Mouse (Mus musculus) heart, embryonic 14.5 days (tissue): ENCODE data around the gene Lrrd1. TPM values are rescaled to one million over a fixed set of nuclear protein-coding genes. Genes with fewer than 3 reads are reported as not detected.
"Not testable (repeated sequence)": the region's sequence is repeated elsewhere in the genome, so short reads cannot be mapped to it uniquely, and the experiment has no call there.

Experiments used
- ATAC-seq: fragments of 200-750 bp; cut with Nextera tagmentation; 2 replicates; pipeline ENCODE4 v1.8.0; 2017; ENCODE audit warnings: low read depth, moderate TSS enrichment; ENCODE audit not compliant: insufficient number of reproducible peaks, insufficient read depth, low FRiP score
- H3K27ac ChIP-seq, 2 experiments: fragments of 200-500 bp in 1 of 2; fragments of 300-500 bp in 1 of 2; sonication (generic) in 1 of 2; replicated peaks in 1 of 2; 2 replicates each; pipeline ENCODE4 v1.5.1; 2012 to 2014; ENCODE audit warnings: low read depth in 2 of 2, low read length in 2 of 2, control low read depth in 1 of 2, mild to moderate bottlenecking in 1 of 2, mixed read lengths in 1 of 2; ENCODE audit not compliant: control insufficient read depth in 1 of 2, insufficient read depth in 1 of 2
- H3K27me3 ChIP-seq: fragments of 300-500 bp; sonication (generic); 2 replicates; pipeline ENCODE4 v1.6.1; 2014; ENCODE audit warnings: mild to moderate bottlenecking, low read length, control low read depth; ENCODE audit not compliant: control insufficient read depth, insufficient read depth
- H3K36me3 ChIP-seq: fragments of 300-500 bp; sonication (generic); 2 replicates; pipeline ENCODE4 v1.6.1; 2014; ENCODE audit warnings: mild to moderate bottlenecking, control low read depth, low read length, mixed read lengths; ENCODE audit not compliant: control insufficient read depth, insufficient read depth
- H3K4me1 ChIP-seq, 2 experiments: fragments of 200-500 bp in 1 of 2; fragments of 300-500 bp in 1 of 2; sonication (generic) in 1 of 2; 2 replicates each; pipeline ENCODE4 v1.6.1; 2012 to 2014; ENCODE audit warnings: low read length in 2 of 2, control low read depth in 1 of 2, mixed read lengths in 1 of 2; ENCODE audit not compliant: control insufficient read depth in 2 of 2, insufficient read depth in 2 of 2
- H3K4me2 ChIP-seq: fragments of 300-500 bp; sonication (generic); 2 replicates; pipeline ENCODE4 v1.6.1; 2014; ENCODE audit warnings: mild to moderate bottlenecking, low read length
- H3K4me3 ChIP-seq, 2 experiments: fragments of 200-500 bp in 1 of 2; fragments of 300-500 bp in 1 of 2; sonication (generic) in 1 of 2; 2 replicates each; pipeline ENCODE4 v1.5.1; 2012 to 2014; ENCODE audit warnings: low read length in 2 of 2, mild to moderate bottlenecking in 2 of 2, control low read depth in 1 of 2, low read depth in 1 of 2, moderate library complexity in 1 of 2; ENCODE audit not compliant: control insufficient read depth in 1 of 2, insufficient read depth in 1 of 2
- H3K9ac ChIP-seq: fragments of 300-500 bp; sonication (generic); 2 replicates; pipeline ENCODE4 v1.6.1; 2014; ENCODE audit warnings: mild to moderate bottlenecking, low read length
- H3K9me3 ChIP-seq: fragments of 300-500 bp; sonication (generic); 2 replicates; pipeline ENCODE4 v1.6.1; 2016; ENCODE audit warnings: low read length, control low read depth; ENCODE audit not compliant: control insufficient read depth
- WGBS: fragments of 180-500 bp; shearing (Covaris S2); extraction: QIAGEN DNeasy Blood & Tissue Kit; methylation state at CpG from one replicate; pipeline ENCODE4 v1.1.7; 2014; 5-methylcytosine and 5-hydroxymethylcytosine counted together
- polyA plus RNA-seq: library from polyadenylated mRNA; unstranded; fragments of >200 nt; fragmentation: Nextera tagmentation; extraction: Ambion mirVana; gene quantifications from 2 replicates; pipeline ENCODE4 v1.2.1, GENCODE M21; 2014

The Lrrd1 gene
- 0.30 and 0.32 TPM in 2 replicates for polyA plus RNA-seq

DNA sequence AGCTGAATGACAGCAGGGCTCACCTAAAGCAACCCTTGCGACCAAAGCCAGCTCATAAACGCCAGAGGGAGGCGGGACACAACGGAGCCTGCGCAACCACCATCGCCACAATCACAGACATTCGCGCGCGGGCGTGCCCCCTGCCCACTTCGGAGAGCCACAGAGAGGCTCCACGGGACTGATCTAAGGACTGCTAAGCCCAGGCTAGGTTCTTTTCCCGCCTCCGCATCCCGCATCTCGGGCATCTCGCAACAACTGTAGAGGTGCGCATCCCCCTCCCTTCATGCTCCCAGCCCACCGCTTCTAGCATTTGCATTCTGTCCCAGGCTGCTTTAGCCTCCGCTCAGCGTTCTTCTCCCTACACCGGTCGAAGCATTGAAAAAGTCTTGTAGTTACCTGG is at the start of gene Lrrd1:
TSS of gene Lrrd1 (plus strand) at position 148 of the 400 bp plus-strand sequence.
- no peaks in the 10 kb centered on the region for H3K27me3 ChIP-seq
- H3K4me2 ChIP-seq: peak within 1 kb of the TSS; percentile 73
- no peak within 1 kb of the TSS for H3K27ac ChIP-seq
- 4% methylated on average over 24 of the region's 24 CpGs for WGBS
- H3K4me1 ChIP-seq: peaks cover 0 to 2% of the 10 kb centered on the region in 2 experiments; a peak in 1 of 4 replicates
- H3K9ac ChIP-seq: peak within 1 kb of the TSS; percentile 54
- no peaks in the 10 kb centered on the region for H3K9me3 ChIP-seq
- peaks cover 24% of the 10 kb centered on the region for H3K36me3 ChIP-seq
- ATAC-seq: no peak
- H3K4me3 ChIP-seq: peak within 1 kb of the TSS; percentile 44 to 53

- not testable (repeated sequence) for H3K27ac ChIP-seq, H3K9me3 ChIP-seq, ATAC-seq, H3K27me3 ChIP-seq, H3K4me2 ChIP-seq, H3K36me3 ChIP-seq, H3K9ac ChIP-seq, H3K4me1 ChIP-seq, H3K4me3 ChIP-seq
- 96% methylated on average over 2 of the region's 2 CpGs for WGBS
These were observed 47.9 kb upstream of the Lrrd1 start for GRCm38 (mm10) chr5:3797101-3797500.

DNA sequence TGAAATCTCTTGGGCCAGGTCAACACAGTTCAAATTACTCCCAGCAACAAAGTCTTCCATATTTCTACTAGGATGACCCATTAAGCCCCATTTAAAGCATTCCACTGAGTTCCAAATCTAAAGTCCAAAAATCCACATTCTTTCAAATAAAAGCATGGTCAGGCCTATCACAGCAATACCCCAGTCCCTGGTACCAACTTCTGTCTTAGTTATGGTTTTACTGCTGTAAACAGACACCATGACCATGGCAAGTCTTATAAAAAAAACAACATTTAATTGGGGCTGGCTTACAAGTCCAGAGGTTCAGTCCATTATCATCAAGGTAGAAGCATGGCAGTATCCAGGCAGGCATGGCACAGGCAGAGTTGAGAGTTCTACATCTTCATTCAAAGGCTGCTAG is 46.3 kb upstream of the Lrrd1 start:
- not testable (repeated sequence) for ATAC-seq

GRCm38 (mm10) chr5:3800041-3800440 is 44.9 kb upstream of the Lrrd1 start:
- WGBS: 78% methylated on average over 1 of the region's 1 CpGs
- H3K4me1 ChIP-seq: peaks cover 2 to 4% of the 10 kb centered on the region in 2 experiments; a peak in 3 of 4 replicates
- no peak overlapping the region for H3K4me3 ChIP-seq
- no peak overlapping the region for H3K27ac ChIP-seq
- no peak overlapping the region for H3K9ac ChIP-seq
- 0 out of 2 replicates have a peak, but pooled peaks cover 3% of the 10 kb centered on the region for H3K36me3 ChIP-seq
- no peaks in the 10 kb centered on the region for H3K27me3 ChIP-seq
- no peak overlapping the region for H3K4me2 ChIP-seq
- no peaks in the 10 kb centered on the region for H3K9me3 ChIP-seq
- ATAC-seq: no peak

More for the DNA sequence above, 46.3 kb upstream of the Lrrd1 start:
- not testable (repeated sequence) for H3K4me2 ChIP-seq, H3K9me3 ChIP-seq, H3K4me1 ChIP-seq, H3K4me3 ChIP-seq, H3K27ac ChIP-seq, H3K9ac ChIP-seq, H3K36me3 ChIP-seq, H3K27me3 ChIP-seq

DNA sequence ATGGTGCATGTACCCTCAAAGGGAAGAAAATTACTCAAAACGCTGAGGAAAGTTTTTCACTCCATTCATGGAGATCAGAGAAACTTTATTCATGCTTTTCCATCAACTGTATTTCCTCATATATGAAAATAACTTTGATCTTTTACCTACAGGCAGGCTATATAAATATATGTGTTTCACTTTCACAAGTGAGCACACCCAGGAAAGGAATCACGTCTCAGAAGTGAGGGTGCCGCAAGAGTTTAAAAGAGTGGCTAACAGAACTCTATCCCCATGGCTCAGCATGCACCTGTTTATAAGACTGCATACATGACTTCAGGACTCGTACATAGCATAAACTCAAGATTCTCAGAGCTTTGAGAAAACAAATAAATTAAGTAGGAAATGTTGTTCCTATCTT is 44.1 kb upstream of the Lrrd1 start:
- no peaks in the 10 kb centered on the region for H3K27me3 ChIP-seq
- H3K4me1 ChIP-seq: peaks cover 2 to 4% of the 10 kb centered on the region in 2 experiments; a peak in 3 of 4 replicates
- no peaks in the 10 kb centered on the region for H3K9me3 ChIP-seq
- H3K9ac ChIP-seq: no peak overlapping the region
- no peak overlapping the region for H3K27ac ChIP-seq
- H3K4me3 ChIP-seq: no peak overlapping the region
- H3K4me2 ChIP-seq: no peak overlapping the region; the same call in 1 of the 2 replicates
- 76% methylated on average over 4 of the region's 4 CpGs for WGBS
- ATAC-seq: no peak
- no peaks in the 10 kb centered on the region for H3K36me3 ChIP-seq

GRCm38 (mm10) chr5:3801672-3802432 is 43.1 kb upstream of the Lrrd1 start:
- 6% methylated on average over 18 of the region's 18 CpGs for WGBS
- Histone ChIP-seq H3K27ac (peak overlapping the region; percentile 82 to 87), H3K27me3 (no peaks in the 10 kb centered on the region), H3K9me3 (no peaks in the 10 kb centered on the region), H3K4me2 (peak overlapping the region; percentile 85), H3K4me3 (peak overlapping the region; percentile 88 to 90), H3K36me3 (0 out of 2 replicates have a peak, but pooled peaks cover 5% of the 10 kb centered on the region), H3K4me1 (peaks cover 2 to 4% of the 10 kb centered on the region in 2 experiments; a peak in 3 of 4 replicates), H3K9ac (peak overlapping the region; percentile 87)
- no peak for ATAC-seq

DNA sequence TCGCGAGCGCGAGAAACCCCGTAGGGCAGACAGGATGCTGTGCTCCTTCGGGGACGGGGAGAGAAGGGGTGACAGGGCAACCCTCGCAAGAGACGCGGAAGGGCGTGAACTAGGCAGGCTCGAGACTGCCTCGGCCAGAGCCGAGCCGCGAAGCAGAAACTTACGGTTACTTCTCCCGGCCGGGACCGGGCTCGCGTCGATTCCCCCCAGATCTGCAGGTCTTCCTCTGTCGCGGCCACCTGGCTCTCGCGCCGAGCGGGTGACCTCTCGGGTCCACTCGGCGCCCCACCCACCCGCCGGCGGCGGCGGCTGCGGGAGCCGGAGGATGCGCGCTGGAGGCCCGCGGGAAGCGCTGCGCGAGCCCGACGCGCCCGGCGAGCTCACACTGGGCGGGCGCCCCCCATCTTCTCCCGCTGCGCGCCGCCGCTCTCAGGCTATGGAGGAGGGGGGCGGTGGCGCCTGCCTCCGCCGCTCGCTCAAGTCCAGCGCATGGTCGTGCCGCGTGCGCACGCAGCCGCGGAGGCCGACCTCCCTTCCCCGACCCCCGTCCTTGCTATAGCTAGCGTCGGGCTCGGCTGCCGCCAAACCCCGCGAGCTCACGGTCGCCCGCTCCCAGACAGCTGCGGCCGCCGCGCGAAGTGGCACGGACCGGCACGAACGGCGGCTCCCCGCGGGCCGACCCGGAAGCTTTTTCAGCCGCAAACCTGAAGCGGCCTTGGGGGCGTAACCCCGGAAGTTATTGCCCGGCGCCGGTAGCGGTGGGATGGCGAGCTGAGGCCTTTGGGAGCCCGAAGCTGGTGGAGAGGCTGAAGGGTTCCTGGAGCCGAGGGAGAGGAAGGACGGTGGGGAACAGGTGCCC is 42.3 kb upstream of the Lrrd1 start, which contains the start of the genes Ankib1 and Krit1:
TSS of gene Ankib1 (minus strand) at position 493 of the 859 bp plus-strand sequence.
TSS of gene Krit1 (plus strand) at position 752 of the 859 bp plus-strand sequence.
- Histone ChIP-seq H3K9ac (peak within 1 kb of the TSS; percentile 87), H3K27ac (peak within 1 kb of the TSS; percentile 82 to 87), H3K4me1 (peaks cover 2 to 4% of the 10 kb centered on the region in 2 experiments; a peak in 3 of 4 replicates), H3K4me2 (peak within 1 kb of the TSS; percentile 85), H3K4me3 (peak within 1 kb of the TSS; percentile 88 to 90), H3K27me3 (no peaks in the 10 kb centered on the region), H3K9me3 (no peaks in the 10 kb centered on the region), H3K36me3 (peaks cover 12% of the 10 kb centered on the region)
- WGBS: 0% methylated on average over 52 of the region's 109 CpGs
- ATAC-seq: peak; percentile 91
